Mouse (Mus musculus): Measurements from ENCODE around the gene 1600014C23Rik.

DNA sequence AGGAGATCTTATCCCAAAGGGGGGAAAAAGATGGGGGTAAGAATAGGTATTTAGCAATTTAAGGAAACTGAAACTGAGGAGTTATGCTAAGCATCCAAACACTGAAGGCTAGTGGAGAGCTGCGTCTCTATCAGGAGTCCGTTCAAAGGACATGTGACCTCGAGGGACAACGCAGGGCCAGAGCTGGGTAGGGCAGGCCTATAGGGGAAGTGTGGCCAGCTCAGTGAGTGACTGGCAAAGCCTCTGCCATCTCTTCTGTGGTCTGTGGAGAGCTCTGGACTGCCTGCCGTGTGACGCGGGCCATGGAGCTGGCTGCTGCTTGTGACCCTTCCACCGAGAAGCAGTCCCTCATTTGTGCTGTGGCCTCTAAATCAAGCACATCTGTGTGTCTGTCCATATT lies 23.2 kb downstream of the 1600014C23Rik start:
- TF ChIP-seq EP300 (IDR thresholded peaks at IDR 0.05) (no peak), CTCF (IDR thresholded peaks at IDR 0.05) (no peak)

Measured in lung, postnatal 0 days (tissue).